Mouse (Mus musculus) liver, embryonic 14 days (tissue): ENCODE measurements around the gene Hoxa9. TPM values are rescaled to one million over a fixed set of nuclear protein-coding genes. Genes with fewer than 3 reads are reported as not detected.

ENCODE experiments used
- polyA plus RNA-seq: library from polyadenylated mRNA; depleted of rRNA; stranded (reverse); fragments of >200 nt; gene quantifications from 2 replicates; pipeline ENCODE4 v1.2.3, GENCODE M21; 2012; rRNA removed

The Hoxa9 gene
- 0.50 and 0.54 TPM in 2 replicates for polyA plus RNA-seq

GRCm38 (mm10) chr6:52230516-52231165 lies at the start of gene Hoxa9:
Hoxa9 (minus strand) TSS chr6:52231089.

GRCm38 (mm10) chr6:52260654-52261575 lies 30.0 kb upstream of the Hoxa9 start, which contains the start of gene Hoxa13:
Hoxa13 (minus strand) TSS chr6:52260880.

DNA sequence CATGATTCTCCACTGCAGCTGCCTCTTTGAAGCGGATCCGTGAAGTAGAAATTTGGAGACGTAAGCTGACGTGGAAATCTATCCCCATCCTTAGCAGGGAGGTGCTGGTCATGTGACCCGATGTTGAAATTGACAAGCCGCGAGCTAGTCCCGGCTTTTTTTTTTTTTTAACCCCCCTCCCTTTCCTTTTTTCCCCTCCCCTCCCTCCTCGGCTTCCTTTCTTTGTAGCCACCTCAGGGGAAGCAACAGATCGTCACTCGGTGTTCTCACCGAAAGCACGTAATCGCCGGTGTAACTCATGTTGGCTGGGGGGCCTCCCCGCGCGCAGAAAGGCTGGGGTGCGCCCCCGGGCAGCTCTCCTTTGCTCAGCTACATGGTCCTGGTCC lies 14.9 kb upstream of the Hoxa9 start, which contains the start of gene Hoxa11:
TSS of gene Hoxa11 (minus strand) at position 54 of the 386 bp plus-strand sequence.

GRCm38 (mm10) chr6:52240389-52241000 lies 9.6 kb upstream of the Hoxa9 start, which contains the start of gene Hoxa10:
Hoxa10 (minus strand) TSS chr6:52240854.

GRCm38 (mm10) chr6:52221337-52221992 lies 9.4 kb downstream of the Hoxa9 start, which contains the start of gene Hoxa7:
Hoxa7 (minus strand) TSS chr6:52221854.

DNA sequence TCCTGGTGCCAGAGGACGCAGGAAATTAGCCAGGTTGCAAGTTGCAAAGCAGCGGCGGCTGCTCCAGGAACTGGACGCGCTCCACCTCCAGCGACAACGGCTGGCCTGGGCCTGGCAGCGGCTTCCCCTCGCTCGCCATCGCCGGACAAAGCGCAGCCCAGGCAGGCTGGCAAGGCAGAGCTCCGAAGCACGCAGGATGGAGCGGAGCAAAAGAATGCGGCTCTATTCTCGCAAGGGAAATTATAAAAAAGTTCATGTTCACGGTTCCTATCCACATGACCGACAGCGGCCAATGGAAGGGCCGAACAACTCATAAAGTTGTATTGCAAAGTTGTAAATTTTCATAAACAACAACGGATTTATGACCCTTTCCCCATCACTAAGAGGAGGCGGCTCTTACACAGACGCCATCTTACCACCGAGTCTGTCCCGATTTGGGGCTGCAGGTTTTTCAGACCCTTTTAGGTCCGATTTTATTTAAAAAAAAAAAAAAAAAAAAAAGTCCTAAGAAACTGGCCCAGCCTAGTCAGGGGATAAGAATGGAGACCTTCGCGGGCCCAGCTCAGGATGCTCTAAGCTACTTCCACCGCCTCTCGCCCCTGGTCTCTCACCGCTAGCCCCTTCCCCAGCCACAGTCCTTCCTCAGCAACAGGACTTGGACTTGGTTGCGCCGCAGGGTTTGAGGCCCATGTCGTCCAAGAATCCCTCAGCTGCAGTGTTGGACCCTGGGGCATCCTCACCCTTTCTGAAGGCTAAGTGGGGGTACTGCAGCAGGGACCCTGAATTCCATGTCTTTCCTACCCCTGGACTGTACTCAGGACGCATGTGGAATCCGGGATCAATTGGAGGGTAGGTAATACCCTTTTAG lies 17.5 kb downstream of the Hoxa9 start, which contains the start of the genes Hoxa3 and Gm28308:
TSS of gene Hoxa3 (minus strand) at position 218 of the 868 bp plus-strand sequence.
TSS of gene Gm28308 (minus strand) at position 221 of the 868 bp plus-strand sequence.

DNA sequence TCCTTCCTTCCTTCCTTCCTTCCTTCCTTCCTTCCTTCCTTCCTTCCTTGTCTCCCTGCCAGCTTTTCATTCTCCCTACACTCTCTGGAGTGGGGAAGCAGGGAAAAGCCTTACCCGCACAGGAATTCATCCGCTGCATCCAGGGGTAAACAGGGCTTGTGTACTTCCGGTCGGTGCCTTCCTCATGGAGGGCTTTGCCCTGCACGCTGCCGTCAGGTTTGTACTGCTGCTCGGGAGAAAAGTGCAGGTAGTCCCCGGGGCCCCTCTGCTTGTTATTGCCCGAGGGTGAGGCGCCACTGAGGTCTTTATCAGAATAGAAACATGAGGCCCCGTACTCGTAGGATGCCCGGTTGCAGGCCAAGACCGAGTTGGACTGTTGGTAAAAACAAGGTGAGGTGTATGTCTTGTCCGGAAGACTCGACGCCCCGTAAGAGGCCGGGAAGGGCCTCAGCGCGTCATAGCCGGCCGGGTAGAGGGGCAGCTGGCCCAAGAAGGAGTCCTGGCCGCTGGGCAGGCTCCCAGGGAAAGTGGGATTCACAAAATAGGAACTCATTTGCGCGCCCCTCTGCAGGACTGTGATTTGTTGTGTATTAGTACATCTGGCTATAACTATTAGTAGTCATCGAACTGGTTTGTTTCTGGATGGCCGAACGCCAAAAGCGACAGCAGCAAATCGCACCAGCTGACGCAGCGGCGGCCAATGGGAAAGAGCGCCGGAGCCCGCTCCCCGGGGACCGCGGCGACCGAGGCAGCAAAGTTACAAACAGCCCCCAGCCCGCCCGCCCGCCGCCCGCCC lies 22.6 kb downstream of the Hoxa9 start, which contains the start of gene Hoxa6:
TSS of gene Hoxa6 (minus strand) at position 651 of the 796 bp plus-strand sequence.

DNA sequence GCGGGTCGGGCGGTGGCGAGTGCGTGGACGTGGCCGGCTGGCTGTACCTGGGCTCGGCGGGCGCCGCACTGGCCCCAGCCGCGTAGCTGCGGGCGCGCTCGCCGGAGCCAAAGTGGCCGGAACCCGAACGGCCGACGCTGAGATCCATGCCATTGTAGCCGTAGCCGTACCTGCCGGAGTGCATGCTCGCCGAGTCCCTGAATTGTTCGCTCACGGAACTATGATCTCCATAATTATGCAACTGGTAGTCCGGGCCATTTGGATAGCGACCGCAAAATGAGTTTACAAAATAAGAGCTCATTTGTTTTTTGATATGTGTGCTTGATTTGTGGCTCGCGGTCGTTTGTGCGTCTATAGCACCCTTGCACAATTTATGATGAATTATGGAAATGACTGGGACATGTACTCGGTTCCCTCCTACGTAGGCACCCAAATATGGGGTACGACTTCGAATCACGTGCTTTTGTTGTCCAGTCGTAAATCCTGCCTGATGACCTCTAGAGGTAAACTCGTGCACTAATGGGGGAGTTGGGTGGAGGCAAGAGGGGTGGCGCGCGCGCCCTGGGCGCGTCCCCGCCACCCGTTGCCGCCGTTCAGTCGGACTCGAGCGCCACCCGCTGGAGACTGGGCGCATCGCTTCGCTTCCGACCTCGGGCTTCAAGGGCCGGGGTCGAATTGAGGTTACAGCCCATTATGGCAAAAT lies 26.7 kb downstream of the Hoxa9 start, which contains the start of gene Hoxa5:
TSS of gene Hoxa5 (minus strand) at position 538 of the 703 bp plus-strand sequence.

DNA sequence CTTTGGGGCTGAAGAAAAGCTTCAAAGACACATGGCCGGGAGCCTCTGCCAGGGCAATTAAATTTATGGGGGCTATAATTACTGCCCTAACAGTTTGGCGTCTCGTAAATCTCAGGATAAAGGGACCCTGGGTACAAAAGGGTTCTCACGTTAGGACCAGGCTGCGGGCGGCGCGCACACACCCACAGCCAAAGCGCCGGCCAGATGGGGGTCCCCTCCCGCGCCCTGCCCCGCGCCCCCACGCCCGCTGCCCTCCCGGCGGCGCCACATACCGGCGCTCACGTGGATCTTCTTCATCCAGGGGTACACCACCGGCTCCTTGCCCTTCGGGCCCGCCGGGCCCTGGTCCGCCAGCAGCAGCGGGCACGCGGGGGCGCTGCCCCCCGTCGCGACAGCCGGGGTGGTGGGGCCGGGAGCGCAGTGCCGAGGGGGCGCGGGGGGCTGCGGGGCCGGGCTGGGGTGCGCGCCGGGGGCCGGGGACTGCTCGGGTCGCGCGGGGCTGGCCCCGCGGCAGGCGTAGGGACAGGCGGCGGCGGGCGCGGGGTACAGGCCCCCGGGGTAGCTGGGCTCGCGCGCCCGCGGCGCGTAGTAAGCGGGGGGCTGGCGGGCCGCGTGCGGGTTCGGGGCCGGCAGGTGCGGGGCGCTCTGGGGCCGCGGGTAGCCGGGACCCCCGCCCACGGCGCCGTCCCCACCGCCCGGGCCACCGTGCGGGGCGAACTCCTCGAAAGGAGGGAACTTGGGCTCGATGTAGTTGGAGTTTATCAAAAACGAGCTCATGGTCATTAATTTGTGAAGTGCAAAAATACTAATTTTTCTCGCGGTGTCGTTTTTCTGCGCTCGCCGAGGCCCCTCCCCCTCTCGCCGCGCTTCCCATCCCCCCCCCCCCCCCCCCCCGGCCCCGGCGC lies 39.7 kb downstream of the Hoxa9 start, which contains the start of gene Hoxa4:
TSS of gene Hoxa4 (minus strand) at position 848 of the 905 bp plus-strand sequence.

GRCm38 (mm10) chr6:52177061-52177735 lies 53.7 kb downstream of the Hoxa9 start, which contains the start of gene 5730596B20Rik:
5730596B20Rik (plus strand) TSS chr6:52177498.

Other genes starting within 250 kb of the Hoxa9 start
- 11.2 and 12.2 TPM in 2 replicates for gene Skap2, start 218.5 kb downstream of the Hoxa9 start, polyA plus RNA-seq
- gene Hoxa1, start 72.8 kb downstream of the Hoxa9 start, polyA plus RNA-seq: 0.25 and 0.27 TPM in 2 replicates
- 0.31 and 0.37 TPM in 2 replicates for gene Hoxa2, start 66.3 kb downstream of the Hoxa9 start, polyA plus RNA-seq
- gene 5730596B20Rik, start 53.6 kb downstream of the Hoxa9 start, polyA plus RNA-seq: 0.06 TPM in 2 replicates
- 0.27 and 0.32 TPM in 2 replicates for gene Hoxa4, start 39.3 kb downstream of the Hoxa9 start, polyA plus RNA-seq
- gene Hoxa5, start 26.5 kb downstream of the Hoxa9 start, polyA plus RNA-seq: 0.50 and 0.79 TPM in 2 replicates
- gene Hoxa6, start 22.4 kb downstream of the Hoxa9 start, polyA plus RNA-seq: 0.03 and 0.07 TPM in 2 replicates
- gene Hoxa3, start 17.8 kb downstream of the Hoxa9 start, polyA plus RNA-seq: 0.44 and 0.45 TPM in 2 replicates
- not detected in 2 replicates for gene Gm28308, start 17.8 kb downstream of the Hoxa9 start, polyA plus RNA-seq
- gene Hoxa7, start 9.2 kb downstream of the Hoxa9 start, polyA plus RNA-seq: 0.25 and 0.34 TPM in 2 replicates
- gene Hoxa10, start 9.8 kb upstream of the Hoxa9 start, polyA plus RNA-seq: 0.01 and 0.10 TPM in 2 replicates
- 0.01 TPM in 1 of 2 replicates, not detected in the other for gene Hoxa11, start 14.7 kb upstream of the Hoxa9 start, polyA plus RNA-seq
- gene Hoxa13, start 29.8 kb upstream of the Hoxa9 start, polyA plus RNA-seq: not detected in 2 replicates
- gene Evx1, start 82.4 kb upstream of the Hoxa9 start, polyA plus RNA-seq: not detected in 2 replicates